Mouse (Mus musculus): ENCODE measurements at regions not wholly inside any gene's neighbourhood (a gene's known extent, or its start where the extent isn't known, plus 50 kb on each side); places are given as distances from the start of the nearest gene placed in this dataset.
A peak's percentile ranks its signal among the peaks of the same experiment; 100 is the strongest.
"Not testable (repeated sequence)": the region's sequence is repeated elsewhere in the genome, so short reads cannot be mapped to it uniquely, and the experiment has no call there.

DNA sequence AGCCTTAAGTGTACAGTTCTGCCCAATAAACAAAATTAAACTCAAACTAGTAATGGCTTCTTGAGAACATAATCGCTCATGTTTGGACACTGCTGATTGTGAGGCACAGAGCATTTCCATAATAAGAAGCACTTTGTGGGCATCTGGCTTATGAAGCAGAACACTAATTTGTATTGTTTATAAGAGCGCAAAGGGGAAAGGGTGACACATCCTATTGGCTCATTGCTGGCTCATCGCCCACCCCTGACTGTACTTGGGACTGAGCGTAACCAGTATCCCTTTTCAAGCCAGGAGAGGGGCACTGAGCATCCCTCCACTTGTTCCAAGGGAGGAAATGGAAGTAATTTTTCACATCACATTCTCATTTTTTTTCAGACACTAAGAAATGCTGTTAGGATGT is 288.0 kb downstream of the Sfmbt2 start:
- peak; percentile 9 for DNase-seq (ENCODE audit: low spot score)
- Histone ChIP-seq H3K4me2 (ENCODE audit: low read depth, low read length, poor library complexity, severe bottlenecking) (no peak overlapping the region), H3K9me3 (ENCODE audit: low read length) (no peaks in the 10 kb centered on the region), H3K27me3 (ENCODE audit: insufficient read depth, low read length) (no peaks in the 10 kb centered on the region), H3K9ac (replicated peaks; ENCODE audit: low read length, poor library complexity, severe bottlenecking) (no peak overlapping the region), H3K36me3 (ENCODE audit: insufficient read depth, low read length) (no peaks in the 10 kb centered on the region), H3K4me1 (ENCODE audit: insufficient read depth, low read length) (no peaks in the 10 kb centered on the region), H3K27ac (ENCODE audit: low read depth, low read length) (no peak overlapping the region), H3K4me3 (ENCODE audit: low read depth, low read length) (no peak overlapping the region)
- no peak for TF ChIP-seq CTCF (IDR thresholded peaks at IDR 0.05)
- no peak for ATAC-seq (ENCODE audit: low FRiP score)
- 92% methylated on average over 4 of the region's 4 CpGs for WGBS

DNA sequence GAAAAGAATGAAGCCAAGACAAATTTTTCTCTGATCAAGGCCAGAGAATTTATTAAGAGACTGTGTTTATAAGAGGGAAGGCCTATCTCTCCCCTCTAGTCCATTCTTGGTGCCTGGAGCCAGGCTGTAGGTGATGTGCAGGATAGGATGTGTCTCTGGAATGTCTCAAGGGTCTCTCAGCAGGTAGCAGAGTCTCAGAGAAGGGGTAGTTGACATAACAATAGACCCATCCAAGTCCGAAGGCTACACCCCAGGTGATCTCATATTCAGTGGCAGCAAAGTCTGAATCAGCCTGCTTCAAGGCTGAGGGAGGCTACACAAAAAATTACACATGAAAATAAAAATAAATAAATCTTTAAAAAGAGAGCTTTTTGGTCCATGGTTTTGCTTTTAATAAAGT is 297.6 kb downstream of the Sfmbt2 start:
- H3K27ac ChIP-seq (ENCODE audit: low read depth, low read length); H3K9ac ChIP-seq (replicated peaks; ENCODE audit: low read length, poor library complexity, severe bottlenecking); H3K27me3 ChIP-seq (ENCODE audit: insufficient read depth, low read length); DNase-seq (ENCODE audit: low spot score); H3K4me1 ChIP-seq (ENCODE audit: insufficient read depth, low read length); H3K36me3 ChIP-seq (ENCODE audit: insufficient read depth, low read length); H3K4me3 ChIP-seq (ENCODE audit: low read depth, low read length); ATAC-seq (ENCODE audit: low FRiP score); H3K4me2 ChIP-seq (ENCODE audit: low read depth, low read length, poor library complexity, severe bottlenecking); H3K9me3 ChIP-seq (ENCODE audit: low read length): not testable (repeated sequence)
- 38% methylated on average over 1 of the region's 1 CpGs for WGBS

DNA sequence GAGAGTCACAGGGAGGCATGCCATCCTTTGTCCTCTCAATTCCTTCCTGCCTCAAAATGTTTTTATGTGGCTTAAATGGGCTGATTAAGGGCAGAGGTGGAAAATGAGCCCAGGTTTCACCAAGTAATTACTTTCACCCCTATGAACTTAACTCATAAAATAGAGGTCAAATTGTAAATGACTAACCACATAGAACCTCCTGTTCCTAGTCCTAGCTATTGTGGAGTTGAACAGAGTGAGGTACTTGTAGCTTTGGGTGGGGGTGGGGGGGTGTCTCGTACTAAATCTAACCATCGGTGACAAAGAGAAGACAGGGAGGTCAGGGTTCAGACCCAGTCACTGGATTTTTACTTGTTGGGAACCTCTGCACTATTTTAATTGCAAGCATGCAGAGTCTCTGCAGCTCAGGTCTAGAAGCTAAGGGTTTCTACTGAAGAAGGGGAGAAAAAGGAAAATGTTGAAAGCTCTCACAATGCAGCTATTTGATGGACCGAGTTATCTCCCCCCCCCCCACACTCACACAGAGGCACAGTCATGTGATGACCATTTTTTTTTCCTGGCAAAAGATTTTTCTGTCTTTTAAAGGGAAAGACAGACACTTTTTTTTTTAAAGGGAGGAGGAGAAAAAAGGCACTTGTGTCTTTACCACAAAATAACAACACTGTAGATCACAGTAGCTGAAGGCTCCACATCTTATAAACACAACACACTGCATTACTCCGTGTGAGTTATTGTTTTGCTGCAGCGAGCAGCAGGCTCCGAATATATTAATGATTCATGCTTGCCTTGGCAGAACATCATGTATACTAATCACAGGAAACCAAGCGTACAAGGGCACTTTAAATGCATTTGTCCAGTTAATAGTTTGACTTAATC is 300.4 kb downstream of the Sfmbt2 start:
- Histone ChIP-seq H3K4me2 (ENCODE audit: low read depth, low read length, poor library complexity, severe bottlenecking) (peak overlapping the region; percentile 3; the same call in 1 of the 2 replicates), H3K4me1 (ENCODE audit: insufficient read depth, low read length) (peaks cover 5% of the 10 kb centered on the region; the same call in 1 of the 2 replicates), H3K9ac (replicated peaks; ENCODE audit: low read length, poor library complexity, severe bottlenecking) (no peak overlapping the region), H3K4me3 (ENCODE audit: low read depth, low read length) (no peak overlapping the region), H3K36me3 (ENCODE audit: insufficient read depth, low read length) (no peaks in the 10 kb centered on the region), H3K9me3 (ENCODE audit: low read length) (no peaks in the 10 kb centered on the region), H3K27ac (ENCODE audit: low read depth, low read length) (no peak overlapping the region), H3K27me3 (ENCODE audit: insufficient read depth, low read length) (no peaks in the 10 kb centered on the region)
- ATAC-seq (ENCODE audit: low FRiP score) (peak; percentile 47), DNase-seq (ENCODE audit: low spot score) (peak; percentile 21)
- 25% methylated on average over 7 of the region's 7 CpGs for WGBS
- TF ChIP-seq CTCF (IDR thresholded peaks at IDR 0.05) = no peak

DNA sequence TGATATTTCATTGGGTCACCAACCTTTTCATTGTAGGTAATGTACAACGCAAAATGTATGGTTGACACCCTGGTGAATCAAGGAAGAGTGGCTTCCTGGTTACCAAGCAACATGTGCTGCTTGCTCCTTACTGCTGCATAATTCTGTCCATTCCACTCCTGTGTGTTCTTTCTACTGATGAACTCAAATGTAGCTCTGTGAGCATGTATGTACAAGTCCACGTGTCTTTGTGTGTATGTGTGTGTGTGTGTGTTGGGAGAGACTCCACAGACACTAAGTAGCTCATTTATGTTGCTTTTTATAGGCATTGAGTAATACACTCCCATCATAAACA is 301.0 kb downstream of the Sfmbt2 start:
- DNase-seq (ENCODE audit: low spot score) = no peak
- H3K9ac ChIP-seq (replicated peaks; ENCODE audit: low read length, poor library complexity, severe bottlenecking) = no peak overlapping the region
- H3K4me2 ChIP-seq (ENCODE audit: low read depth, low read length, poor library complexity, severe bottlenecking) = peak overlapping the region; percentile 3; the same call in 1 of the 2 replicates
- no peak for TF ChIP-seq CTCF (IDR thresholded peaks at IDR 0.05)
- WGBS = 42% methylated on average over 2 of the region's 2 CpGs
- no peaks in the 10 kb centered on the region for H3K36me3 ChIP-seq (ENCODE audit: insufficient read depth, low read length)
- no peaks in the 10 kb centered on the region for H3K9me3 ChIP-seq (ENCODE audit: low read length)
- no peaks in the 10 kb centered on the region for H3K27me3 ChIP-seq (ENCODE audit: insufficient read depth, low read length)
- H3K4me3 ChIP-seq (ENCODE audit: low read depth, low read length) = no peak overlapping the region
- peaks cover 5% of the 10 kb centered on the region; the same call in 1 of the 2 replicates for H3K4me1 ChIP-seq (ENCODE audit: insufficient read depth, low read length)
- H3K27ac ChIP-seq (ENCODE audit: low read depth, low read length) = no peak overlapping the region
- ATAC-seq (ENCODE audit: low FRiP score) = peak; percentile 61

DNA sequence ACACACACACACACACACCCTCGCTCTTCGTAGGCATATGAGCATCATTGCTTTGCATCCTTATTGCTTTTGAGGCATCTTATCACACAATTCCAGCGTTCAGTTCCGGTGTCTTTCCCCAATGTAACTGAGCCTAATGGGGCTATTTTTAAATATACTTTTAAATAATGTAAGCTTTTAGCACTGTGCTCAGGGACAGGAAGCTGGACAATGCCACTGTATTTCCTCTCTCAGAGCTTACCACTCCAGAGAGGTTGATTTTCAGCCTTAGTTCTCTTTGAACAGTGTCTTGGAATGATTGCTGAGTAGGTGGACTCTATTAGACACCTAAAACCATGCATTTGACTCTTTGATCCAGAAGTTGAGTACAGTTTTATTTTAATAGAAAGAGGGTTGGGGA is 301.9 kb downstream of the Sfmbt2 start:
- no peak for DNase-seq (ENCODE audit: low spot score)
- Histone ChIP-seq H3K9ac (replicated peaks; ENCODE audit: low read length, poor library complexity, severe bottlenecking) (no peak overlapping the region), H3K36me3 (ENCODE audit: insufficient read depth, low read length) (no peaks in the 10 kb centered on the region), H3K4me1 (ENCODE audit: insufficient read depth, low read length) (peaks cover 5% of the 10 kb centered on the region; the same call in 1 of the 2 replicates), H3K9me3 (ENCODE audit: low read length) (no peaks in the 10 kb centered on the region), H3K27ac (ENCODE audit: low read depth, low read length) (no peak overlapping the region), H3K27me3 (ENCODE audit: insufficient read depth, low read length) (no peaks in the 10 kb centered on the region), H3K4me2 (ENCODE audit: low read depth, low read length, poor library complexity, severe bottlenecking) (no peak overlapping the region), H3K4me3 (ENCODE audit: low read depth, low read length) (no peak overlapping the region)
- WGBS = 78% methylated on average over 4 of the region's 4 CpGs
- TF ChIP-seq CTCF (IDR thresholded peaks at IDR 0.05) = no peak
- ATAC-seq (ENCODE audit: low FRiP score) = no peak

DNA sequence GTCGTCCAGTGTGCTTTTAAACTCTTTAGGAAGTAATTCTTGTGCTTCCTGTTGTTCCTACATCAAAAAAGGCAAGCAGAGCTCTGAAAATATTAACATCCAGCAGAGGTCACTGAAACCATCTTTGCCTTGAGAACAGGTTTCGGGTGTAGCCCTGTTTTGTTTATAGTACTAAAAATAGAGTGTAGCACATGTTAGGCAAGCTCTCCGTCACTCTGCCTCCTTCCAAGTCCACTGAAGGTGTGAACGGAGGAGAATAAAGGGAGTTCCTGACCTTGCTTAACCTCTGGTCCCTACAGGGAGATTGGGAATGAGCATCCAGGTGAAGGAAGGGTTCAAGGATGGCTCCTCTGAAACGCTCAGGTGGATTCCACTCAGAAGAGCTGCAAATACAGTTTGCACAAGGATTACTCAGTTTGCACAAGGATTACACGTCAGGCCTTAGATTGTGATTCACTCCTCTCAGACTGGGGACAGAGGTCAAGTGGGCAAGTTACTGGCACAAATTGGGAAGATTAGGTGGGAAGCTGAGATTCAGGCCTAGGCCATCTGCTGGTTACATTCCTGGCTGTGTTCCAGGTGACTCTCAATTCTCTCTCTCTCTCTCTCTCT is 304.5 kb downstream of the Sfmbt2 start:
- Histone ChIP-seq H3K4me2 (ENCODE audit: low read depth, low read length, poor library complexity, severe bottlenecking) (no peak overlapping the region), H3K36me3 (ENCODE audit: insufficient read depth, low read length) (no peaks in the 10 kb centered on the region)
- peak; percentile 21 for DNase-seq (ENCODE audit: low spot score)

More for the DNA sequence above, 304.5 kb downstream of the Sfmbt2 start:
- 55% methylated on average over 6 of the region's 6 CpGs for WGBS
- TF ChIP-seq CTCF (IDR thresholded peaks at IDR 0.05) = peak; percentile 60
- no peak overlapping the region for H3K4me3 ChIP-seq (ENCODE audit: low read depth, low read length)
- no peak overlapping the region for H3K9ac ChIP-seq (replicated peaks; ENCODE audit: low read length, poor library complexity, severe bottlenecking)
- ATAC-seq (ENCODE audit: low FRiP score) = no peak
- H3K4me1 ChIP-seq (ENCODE audit: insufficient read depth, low read length) = peaks cover 5% of the 10 kb centered on the region; the same call in 1 of the 2 replicates
- no peaks in the 10 kb centered on the region for H3K27me3 ChIP-seq (ENCODE audit: insufficient read depth, low read length)
- no peak overlapping the region for H3K27ac ChIP-seq (ENCODE audit: low read depth, low read length)
- no peaks in the 10 kb centered on the region for H3K9me3 ChIP-seq (ENCODE audit: low read length)

All from midbrain, postnatal 0 days (tissue).